Mouse (Mus musculus) CH12.LX (cell line): ENCODE measurements at regions not wholly inside any gene's neighbourhood (a gene's known extent, or its start where the extent isn't known, plus 50 kb on each side); places are given as distances from the start of the nearest gene placed in this dataset.

Source experiments
- CHD2 ChIP-seq: IDR thresholded peaks from 2 replicates; pipeline ENCODE4 v1.6.1; 2011; ENCODE audit warnings: low read length, improper control_type of control experiment
- CTCF ChIP-seq, 2 experiments: IDR thresholded peaks in 1 of 2; conservative IDR thresholded peaks in 1 of 2; 2 replicates each; pipeline ENCODE4 v1.5.1; 2011 to 2012; ENCODE audit warnings: low read depth in 2 of 2, low read length in 2 of 2, improper control_type of control experiment in 1 of 2, inconsistent platforms in 1 of 2, mild to moderate bottlenecking in 1 of 2, moderate library complexity in 1 of 2
- E2F4 ChIP-seq: IDR thresholded peaks from 2 replicates; pipeline ENCODE4 v1.6.1; 2011; ENCODE audit warnings: low read depth, low read length, improper control_type of control experiment; ENCODE audit not compliant: insufficient replicate concordance
- EP300 ChIP-seq: IDR thresholded peaks from 2 replicates; pipeline ENCODE4 v1.6.1; 2011; ENCODE audit warnings: low read length, improper control_type of control experiment
- HCFC1 ChIP-seq: IDR thresholded peaks from 2 replicates; pipeline ENCODE4 v1.6.1; 2012; ENCODE audit warnings: low read depth, mild to moderate bottlenecking, inconsistent platforms, low read length, improper control_type of control experiment
- JUN ChIP-seq: IDR thresholded peaks from 2 replicates; pipeline ENCODE4 v1.6.1; 2011; ENCODE audit warnings: low read depth, mild to moderate bottlenecking, low read length, improper control_type of control experiment, moderate library complexity; ENCODE audit not compliant: insufficient read depth
- MAX ChIP-seq: IDR thresholded peaks from 2 replicates; pipeline ENCODE4 v1.6.1; 2011; ENCODE audit warnings: low read length, improper control_type of control experiment
- MAZ ChIP-seq: IDR thresholded peaks from 2 replicates; pipeline ENCODE4 v1.6.1; 2012; ENCODE audit warnings: low read depth, mild to moderate bottlenecking, inconsistent platforms, low read length, improper control_type of control experiment, moderate library complexity
- MXI1 ChIP-seq: IDR thresholded peaks from 2 replicates; pipeline ENCODE4 v1.6.1; 2011; ENCODE audit warnings: mild to moderate bottlenecking, low read depth, low read length, improper control_type of control experiment
- POLR2A ChIP-seq: IDR thresholded peaks from 2 replicates; pipeline ENCODE4 v1.6.1; 2011; ENCODE audit warnings: low read depth, mild to moderate bottlenecking, improper control_type of control experiment, low read length
- RCOR1 ChIP-seq: conservative IDR thresholded peaks from 2 replicates; pipeline ENCODE4 v1.6.1; 2012; ENCODE audit warnings: low read depth, mild to moderate bottlenecking, inconsistent platforms, low read length, improper control_type of control experiment
- UBTF ChIP-seq: IDR thresholded peaks from 2 replicates; pipeline ENCODE4 v1.6.1; 2012; ENCODE audit warnings: low read depth, mild to moderate bottlenecking, inconsistent platforms, low read length, improper control_type of control experiment, moderate library complexity
- USF1 ChIP-seq: IDR thresholded peaks from 2 replicates; pipeline ENCODE4 v1.6.1; 2014; ENCODE audit warnings: low read depth, mild to moderate bottlenecking, inconsistent platforms, low read length, improper control_type of control experiment
- USF2 ChIP-seq: conservative IDR thresholded peaks from 2 replicates; pipeline ENCODE4 v1.6.1; 2011; ENCODE audit warnings: low read depth, low read length, improper control_type of control experiment

DNA sequence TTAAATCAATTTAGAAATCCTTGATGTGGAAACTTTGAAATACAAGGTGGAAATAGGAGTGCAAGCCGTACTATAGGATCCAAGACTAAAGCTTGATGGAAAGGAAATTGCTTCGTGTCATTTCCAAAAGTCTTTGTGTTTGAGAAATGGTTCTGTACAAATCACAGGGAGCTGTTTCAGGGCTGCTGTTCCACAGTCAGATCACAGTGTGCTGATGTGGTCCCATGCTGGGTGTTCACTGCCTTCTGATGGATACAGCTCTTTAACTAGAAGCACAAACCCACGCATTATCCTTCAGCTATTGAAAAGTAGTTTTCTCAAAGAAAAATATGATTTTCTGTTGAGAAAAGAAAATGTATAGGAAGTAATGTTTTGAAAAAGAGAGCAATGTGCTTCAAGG, 391.3 kb downstream of the Arl4a start:
- TF ChIP-seq RCOR1 (no peak), USF1 (no peak), EP300 (no peak), JUN (no peak), POLR2A (no peak), CTCF (conservative IDR thresholded peaks at IDR 0.05 in 1 of 2, IDR thresholded peaks at IDR 0.05 in 1 of 2; ENCODE audit: low read depth in 2 of 2, low read length in 2 of 2) (no peak), UBTF (no peak), MAZ (no peak), CHD2 (no peak), MXI1 (no peak), E2F4 (no peak), HCFC1 (no peak), USF2 (no peak), MAX (no peak)
